Mouse (Mus musculus): Measurements from ENCODE around the gene Myl7. TPM values are rescaled to one million over a fixed set of nuclear protein-coding genes. Genes with fewer than 3 reads are reported as not detected.
A peak's percentile ranks its signal among the peaks of the same experiment; 100 is the strongest.

Myl7 gene
- polyA plus RNA-seq, 1 experiment: 203 TPM

GRCm38 (mm10) chr11:5860639-5861038, 37.9 kb downstream of the Myl7 start:
- DNase-seq: no peak
- 58% methylated on average over 6 of the region's 6 CpGs for WGBS
- H3K4me1 ChIP-seq (ENCODE audit: control insufficient read depth, insufficient read depth, low read length): peaks cover 4% of the 10 kb centered on the region
- TF ChIP-seq CTCF (IDR thresholded peaks at IDR 0.05; ENCODE audit: insufficient read depth, low read length) (no peak), POLR2A (IDR thresholded peaks at IDR 0.05; ENCODE audit: borderline replicate concordance, extremely low read depth, low read depth, low read length) (no peak)
- no peak overlapping the region for H3K4me3 ChIP-seq (replicated peaks; ENCODE audit: extremely low read depth, low read depth, low read length)

- no peak for TF ChIP-seq CTCF (IDR thresholded peaks at IDR 0.05; ENCODE audit: insufficient read depth, low read length)
- no peak for TF ChIP-seq POLR2A (IDR thresholded peaks at IDR 0.05; ENCODE audit: borderline replicate concordance, extremely low read depth, low read depth, low read length)
- WGBS: 86% methylated on average over 13 of the region's 13 CpGs
- H3K4me3 ChIP-seq (replicated peaks; ENCODE audit: extremely low read depth, low read depth, low read length): no peak overlapping the region
These were observed 38.6 kb downstream of the Myl7 start for GRCm38 (mm10) chr11:5859883-5860550.

GRCm38 (mm10) chr11:5858723-5859122, 39.9 kb downstream of the Myl7 start:
- 83% methylated on average over 1 of the region's 1 CpGs for WGBS

More at GRCm38 (mm10) chr11:5859883-5860550, 38.6 kb downstream of the Myl7 start:
- DNase-seq: no peak
- peaks cover 4% of the 10 kb centered on the region for H3K4me1 ChIP-seq (ENCODE audit: control insufficient read depth, insufficient read depth, low read length)

GRCm38 (mm10) chr11:5856479-5857130, 42.0 kb downstream of the Myl7 start:
- DNase-seq: no peak
- H3K4me1 ChIP-seq (ENCODE audit: control insufficient read depth, insufficient read depth, low read length): no peaks in the 10 kb centered on the region
- H3K4me3 ChIP-seq (replicated peaks; ENCODE audit: extremely low read depth, low read depth, low read length): no peak overlapping the region
- TF ChIP-seq POLR2A (IDR thresholded peaks at IDR 0.05; ENCODE audit: borderline replicate concordance, extremely low read depth, low read depth, low read length) (no peak), CTCF (IDR thresholded peaks at IDR 0.05; ENCODE audit: insufficient read depth, low read length) (no peak)
- WGBS: 81% methylated on average over 8 of the region's 8 CpGs

More at GRCm38 (mm10) chr11:5858723-5859122, 39.9 kb downstream of the Myl7 start:
- Histone ChIP-seq H3K4me1 (ENCODE audit: control insufficient read depth, insufficient read depth, low read length) (peaks cover 4% of the 10 kb centered on the region), H3K4me3 (replicated peaks; ENCODE audit: extremely low read depth, low read depth, low read length) (no peak overlapping the region)
- TF ChIP-seq POLR2A (IDR thresholded peaks at IDR 0.05; ENCODE audit: borderline replicate concordance, extremely low read depth, low read depth, low read length) (no peak), CTCF (IDR thresholded peaks at IDR 0.05; ENCODE audit: insufficient read depth, low read length) (0 out of 2 replicates have a peak, but pooled peaks have one; percentile 22)
- DNase-seq: no peak

GRCm38 (mm10) chr11:5855902-5856301, 42.7 kb downstream of the Myl7 start:
- no peaks in the 10 kb centered on the region for H3K4me1 ChIP-seq (ENCODE audit: control insufficient read depth, insufficient read depth, low read length)
- H3K4me3 ChIP-seq (replicated peaks; ENCODE audit: extremely low read depth, low read depth, low read length): no peak overlapping the region
- no peak for DNase-seq
- TF ChIP-seq POLR2A (IDR thresholded peaks at IDR 0.05; ENCODE audit: borderline replicate concordance, extremely low read depth, low read depth, low read length): no peak
- no peak for TF ChIP-seq CTCF (IDR thresholded peaks at IDR 0.05; ENCODE audit: insufficient read depth, low read length)
- WGBS: 51% methylated on average over 7 of the region's 7 CpGs

GRCm38 (mm10) chr11:5855481-5855880, 43.1 kb downstream of the Myl7 start:
- TF ChIP-seq CTCF (IDR thresholded peaks at IDR 0.05; ENCODE audit: insufficient read depth, low read length): no peak
- TF ChIP-seq POLR2A (IDR thresholded peaks at IDR 0.05; ENCODE audit: borderline replicate concordance, extremely low read depth, low read depth, low read length): no peak
- H3K4me3 ChIP-seq (replicated peaks; ENCODE audit: extremely low read depth, low read depth, low read length): no peak overlapping the region
- no peak for DNase-seq
- no peaks in the 10 kb centered on the region for H3K4me1 ChIP-seq (ENCODE audit: control insufficient read depth, insufficient read depth, low read length)

GRCm38 (mm10) chr11:5852314-5852713, 46.3 kb downstream of the Myl7 start:
- TF ChIP-seq CTCF (IDR thresholded peaks at IDR 0.05; ENCODE audit: insufficient read depth, low read length) (no peak), POLR2A (IDR thresholded peaks at IDR 0.05; ENCODE audit: borderline replicate concordance, extremely low read depth, low read depth, low read length) (no peak)
- H3K4me1 ChIP-seq (ENCODE audit: control insufficient read depth, insufficient read depth, low read length): no peaks in the 10 kb centered on the region
- WGBS: 33% methylated on average over 1 of the region's 1 CpGs
- no peak for DNase-seq
- no peak overlapping the region for H3K4me3 ChIP-seq (replicated peaks; ENCODE audit: extremely low read depth, low read depth, low read length)

- WGBS: 59% methylated on average over 4 of the region's 4 CpGs
- Histone ChIP-seq H3K4me1 (ENCODE audit: control insufficient read depth, insufficient read depth, low read length) (no peaks in the 10 kb centered on the region), H3K4me3 (replicated peaks; ENCODE audit: extremely low read depth, low read depth, low read length) (no peak overlapping the region)
- DNase-seq: no peak
- TF ChIP-seq POLR2A (IDR thresholded peaks at IDR 0.05; ENCODE audit: borderline replicate concordance, extremely low read depth, low read depth, low read length) (no peak), CTCF (IDR thresholded peaks at IDR 0.05; ENCODE audit: insufficient read depth, low read length) (no peak)
These were observed 47.4 kb downstream of the Myl7 start for GRCm38 (mm10) chr11:5851021-5851736.

GRCm38 (mm10) chr11:5850452-5850851, 48.1 kb downstream of the Myl7 start:
- TF ChIP-seq POLR2A (IDR thresholded peaks at IDR 0.05; ENCODE audit: borderline replicate concordance, extremely low read depth, low read depth, low read length) (no peak), CTCF (IDR thresholded peaks at IDR 0.05; ENCODE audit: insufficient read depth, low read length) (no peak)
- Histone ChIP-seq H3K4me3 (replicated peaks; ENCODE audit: extremely low read depth, low read depth, low read length) (no peak overlapping the region), H3K4me1 (ENCODE audit: control insufficient read depth, insufficient read depth, low read length) (no peaks in the 10 kb centered on the region)
- DNase-seq: no peak
- 50% methylated on average over 5 of the region's 5 CpGs for WGBS

Measured in lung, adult 2 months (tissue).